Mouse (Mus musculus) kidney, postnatal 14 days (tissue): Measurements from ENCODE around the gene Prss40.

Experiments used
- DNase-seq: peaks from one replicate; pipeline ENCODE4 v3.0.0; 2022; ENCODE audit warnings: mixed read lengths

The Prss40 gene

GRCm38 (mm10) chr1:34560843-34561242 is at the start of gene Prss40:
Gene Prss40, minus strand, starts transcription at chr1:34560943.
- no peak for DNase-seq

GRCm38 (mm10) chr1:34602363-34602762 is 41.6 kb upstream of the Prss40 start:
- DNase-seq: peak; percentile 54

GRCm38 (mm10) chr1:34601323-34602047 is 40.7 kb upstream of the Prss40 start:
- no peak for DNase-seq

- DNase-seq: no peak
Measured at GRCm38 (mm10) chr1:34600000-34600399, 39.3 kb upstream of the Prss40 start.

GRCm38 (mm10) chr1:34587298-34588096 is 26.8 kb upstream of the Prss40 start:
- DNase-seq: no peak

- no peak for DNase-seq
Measured at GRCm38 (mm10) chr1:34584736-34585135, 24.0 kb upstream of the Prss40 start.

GRCm38 (mm10) chr1:34583821-34584263 is 23.1 kb upstream of the Prss40 start:
- DNase-seq: no peak

- no peak for DNase-seq
Measured at GRCm38 (mm10) chr1:34582218-34582617, 21.5 kb upstream of the Prss40 start.

GRCm38 (mm10) chr1:34579782-34580356 is 19.1 kb upstream of the Prss40 start:
- DNase-seq: no peak

- DNase-seq: peak; percentile 81
Measured at GRCm38 (mm10) chr1:34578851-34579781, 18.4 kb upstream of the Prss40 start, which contains the start of gene Amer3. Gene Amer3, plus strand, starts transcription at chr1:34579657.

- no peak for DNase-seq
Measured at GRCm38 (mm10) chr1:34573221-34573620, 12.5 kb upstream of the Prss40 start.

- no peak for DNase-seq
Measured at GRCm38 (mm10) chr1:34571431-34571830, 10.7 kb upstream of the Prss40 start.

- DNase-seq: no peak
Measured at GRCm38 (mm10) chr1:34569876-34570275, 9.1 kb upstream of the Prss40 start.

GRCm38 (mm10) chr1:34568120-34568519 is 7.4 kb upstream of the Prss40 start:
- no peak for DNase-seq

GRCm38 (mm10) chr1:34564383-34565045 is 3.8 kb upstream of the Prss40 start:
- no peak for DNase-seq

GRCm38 (mm10) chr1:34554275-34554674 is 6.5 kb downstream of the Prss40 start:
- no peak for DNase-seq

GRCm38 (mm10) chr1:34553690-34554089 is 7.1 kb downstream of the Prss40 start:
- no peak for DNase-seq

GRCm38 (mm10) chr1:34547074-34547473 is 13.7 kb downstream of the Prss40 start:
- no peak for DNase-seq

GRCm38 (mm10) chr1:34536767-34537485 is 23.8 kb downstream of the Prss40 start:
- peak; percentile 34 for DNase-seq

- no peak for DNase-seq
Measured at GRCm38 (mm10) chr1:34536291-34536766, 24.4 kb downstream of the Prss40 start.
